Mouse (Mus musculus): Measurements from ENCODE around the gene Brd4. TPM values are rescaled to one million over a fixed set of nuclear protein-coding genes. Genes with fewer than 3 reads are reported as not detected.

Gene Brd4
- polyA plus RNA-seq (2012; rRNA removed) = 40.1 and 44.5 TPM in 2 replicates

DNA sequence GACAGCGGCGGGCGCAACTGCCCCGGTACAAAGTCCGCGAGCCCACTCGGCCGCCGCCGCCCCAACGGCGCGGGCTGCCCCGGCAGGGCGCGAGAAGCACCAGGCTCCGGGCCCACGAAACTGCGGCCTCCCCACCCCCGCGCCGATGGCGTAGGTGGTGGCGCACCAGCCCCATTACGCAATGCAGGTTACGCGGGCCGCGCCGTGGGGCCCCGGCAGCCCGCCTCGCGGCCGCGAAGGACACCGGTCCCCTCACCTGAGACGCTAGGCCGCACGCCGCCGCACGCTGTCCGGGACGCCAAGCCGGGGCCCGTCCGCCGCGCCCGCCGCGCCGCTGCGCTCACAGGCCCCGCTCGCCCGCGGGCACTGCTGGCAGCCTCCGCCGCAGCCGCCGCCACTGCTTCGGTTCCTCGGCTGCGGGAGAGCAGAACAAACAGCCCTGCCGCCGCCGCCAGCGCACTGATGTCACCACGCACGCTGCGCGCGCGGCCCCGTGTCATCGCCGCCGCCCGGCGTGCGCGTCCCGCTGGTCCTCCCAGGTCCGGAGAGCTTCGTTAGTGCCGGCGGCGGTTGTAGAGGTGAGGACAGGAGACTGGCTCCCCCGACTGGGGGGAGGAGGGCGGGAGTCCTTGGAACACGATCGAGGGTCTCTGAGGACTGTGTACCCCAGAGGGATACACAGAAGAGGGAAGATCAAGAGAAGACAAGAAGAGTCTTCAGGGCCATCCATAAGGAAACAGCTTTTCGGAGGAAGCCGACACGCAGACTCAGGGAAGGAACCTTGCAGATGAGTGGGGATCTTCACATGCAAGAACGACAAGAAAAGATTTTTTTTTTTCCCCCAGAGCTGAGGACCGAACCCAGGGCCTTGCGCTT is at the start of gene Brd4:
TSS of gene Brd4 (minus strand) at position 461 of the 876 bp plus-strand sequence.

DNA sequence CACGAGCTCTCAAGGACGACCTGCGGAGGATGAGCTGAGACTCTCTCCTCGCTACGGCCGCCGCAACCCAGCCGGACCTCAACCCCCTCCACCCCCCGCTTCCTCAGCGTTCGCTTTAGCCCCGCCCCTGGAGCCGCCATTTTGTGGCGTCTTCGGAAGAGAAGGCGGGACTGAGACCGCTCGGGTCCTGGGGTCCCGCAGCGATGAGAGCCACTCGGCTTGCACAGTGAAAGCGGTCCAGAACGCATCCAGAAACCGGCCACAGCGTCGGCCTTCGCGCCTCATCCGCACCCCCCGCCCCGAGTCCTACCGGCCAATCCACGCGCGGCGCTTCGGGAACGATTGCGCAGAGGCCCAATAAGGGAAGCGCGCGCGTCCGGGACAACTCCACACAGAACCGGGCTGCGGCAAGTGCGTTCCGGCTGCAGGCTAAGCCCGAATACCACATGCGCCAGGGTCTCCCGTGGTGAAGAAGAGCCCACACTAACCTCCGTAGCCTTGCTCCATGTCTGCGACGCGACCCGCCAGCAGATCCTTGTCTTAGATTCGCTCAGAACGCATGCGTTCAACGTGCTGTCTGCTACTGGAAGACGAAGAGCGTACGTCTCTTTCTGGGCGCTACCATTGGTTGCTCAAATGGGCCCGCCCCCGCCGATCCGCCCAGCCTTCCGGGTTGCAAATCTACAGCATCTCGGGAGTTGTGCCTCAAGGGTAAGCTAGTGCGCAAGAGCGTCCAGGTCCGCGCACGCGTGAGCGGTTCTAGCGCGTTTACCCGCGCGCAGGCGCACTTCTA is 36.3 kb upstream of the Brd4 start, which contains the start of gene Akap8:
TSS of gene Akap8 (minus strand) at position 642 of the 793 bp plus-strand sequence.

DNA sequence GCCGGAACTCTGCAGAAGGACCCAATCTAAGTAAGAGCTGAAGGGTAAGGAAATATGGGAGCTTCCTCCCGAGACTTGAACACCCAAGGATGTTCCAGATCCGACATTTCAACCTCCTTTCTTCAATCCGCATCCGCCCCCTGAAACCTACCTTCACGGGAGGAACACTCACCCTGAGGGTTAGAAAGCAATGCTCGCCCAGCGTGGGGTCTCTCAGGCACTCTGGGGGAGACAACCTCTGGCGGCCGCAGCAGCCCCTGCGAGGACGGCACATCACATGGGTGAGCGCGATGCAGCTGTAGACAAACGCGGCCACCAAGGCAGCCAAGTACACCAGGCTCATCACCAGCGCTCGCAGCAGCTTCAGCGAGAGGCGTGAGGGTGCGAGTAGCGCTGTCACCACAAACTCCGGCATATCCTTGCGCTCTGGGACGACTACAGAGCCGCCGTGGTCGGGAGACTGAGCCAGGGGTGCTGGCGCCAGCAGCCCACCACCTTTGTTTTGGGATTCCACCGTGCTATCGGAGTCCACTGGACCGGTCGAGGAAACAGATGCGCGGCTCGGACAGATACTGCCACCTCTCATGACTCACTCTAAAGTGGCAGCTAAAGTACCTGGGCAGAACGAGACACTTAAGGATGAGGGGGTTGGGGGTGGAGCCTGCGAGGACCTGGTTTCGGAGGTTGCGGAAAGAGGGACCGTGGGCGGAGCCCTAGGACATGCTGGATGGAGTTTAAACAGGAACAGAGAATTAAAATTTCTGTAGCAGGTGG is 95.5 kb downstream of the Brd4 start, which contains the start of gene Ephx3:
TSS of gene Ephx3 (minus strand) at position 687 of the 774 bp plus-strand sequence.

DNA sequence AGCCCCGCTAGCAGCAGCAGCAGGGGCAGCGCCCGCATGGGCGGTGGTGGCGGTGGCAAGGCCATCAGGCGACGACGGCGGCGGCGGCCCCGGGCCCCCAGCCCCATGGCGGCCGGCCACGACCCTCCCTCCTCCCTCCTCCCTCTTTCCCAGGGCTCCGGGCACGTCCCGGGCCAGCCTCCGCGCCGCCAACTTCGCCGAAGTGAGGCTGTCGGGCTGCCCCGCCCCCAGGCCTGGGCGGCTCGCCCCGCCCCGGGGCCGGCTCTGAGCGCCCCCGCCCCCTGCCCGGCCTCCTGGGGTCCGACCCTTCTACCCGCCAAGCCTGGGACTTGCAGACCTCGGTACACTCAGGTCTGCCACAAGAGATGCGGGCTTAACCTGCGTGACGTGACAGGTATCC is 117.8 kb downstream of the Brd4 start, which contains the start of gene Notch3:
TSS of gene Notch3 (minus strand) at position 166 of the 400 bp plus-strand sequence.

Other genes starting within 250 kb of the Brd4 start
- gene Rrp1b, start 248.6 kb downstream of the Brd4 start, polyA plus RNA-seq (2012; rRNA removed) = 12.9 and 21.8 TPM in 2 replicates
- 0.37 and 0.48 TPM in 2 replicates for gene Hsf2bp, start 248.4 kb downstream of the Brd4 start, polyA plus RNA-seq (2012; rRNA removed)
- 55.4 and 66.8 TPM in 2 replicates for gene Notch3, start 117.9 kb downstream of the Brd4 start, polyA plus RNA-seq (2012; rRNA removed)
- 0.84 and 1.4 TPM in 2 replicates for gene Ephx3, start 95.2 kb downstream of the Brd4 start, polyA plus RNA-seq (2012; rRNA removed)
- 76.6 and 99.8 TPM in 2 replicates for gene Akap8, start 36.5 kb upstream of the Brd4 start, polyA plus RNA-seq (2012; rRNA removed)
- gene Akap8l, start 65.9 kb upstream of the Brd4 start, polyA plus RNA-seq (2012; rRNA removed) = 295 and 307 TPM in 2 replicates
- 52.8 and 63.4 TPM in 2 replicates for gene Wiz, start 104.7 kb upstream of the Brd4 start, polyA plus RNA-seq (2012; rRNA removed)
- gene Rasal3, start 118.9 kb upstream of the Brd4 start, polyA plus RNA-seq (2012; rRNA removed) = 3.3 and 4.3 TPM in 2 replicates
- gene Pglyrp2, start 139.4 kb upstream of the Brd4 start, polyA plus RNA-seq (2012; rRNA removed) = 0.81 and 1.0 TPM in 2 replicates
- 1.7 and 2.3 TPM in 2 replicates for gene Cyp4f39, start 168.0 kb upstream of the Brd4 start, polyA plus RNA-seq (2012; rRNA removed)
- 16.8 and 20.2 TPM in 2 replicates for gene Cyp4f17, start 221.3 kb upstream of the Brd4 start, polyA plus RNA-seq (2012; rRNA removed)